Mouse (Mus musculus) liver, postnatal 0 days (tissue): Measurements from ENCODE around the gene Zfyve28. TPM values are rescaled to one million over a fixed set of nuclear protein-coding genes. Genes with fewer than 3 reads are reported as not detected.

Source experiments
- ATAC-seq: fragments of 200-750 bp; cut with Nextera tagmentation; 2 replicates; pipeline ENCODE4 v1.8.0; 2017; ENCODE audit warnings: mild to moderate bottlenecking, moderate library complexity
- DNase-seq: peaks from one replicate; pipeline ENCODE4 v3.0.0-alpha.2; 2016
- H3K27ac ChIP-seq: fragments of 300-500 bp; sonication (generic); 2 replicates; pipeline ENCODE4 v1.5.1; 2014; ENCODE audit warnings: antibody characterized with exemption, moderate library complexity, mild to moderate bottlenecking, low read depth
- H3K27me3 ChIP-seq: fragments of 300-500 bp; sonication (generic); 2 replicates; pipeline ENCODE4 v1.6.1; 2014; ENCODE audit warnings: low read length, control low read depth, mixed read lengths; ENCODE audit not compliant: insufficient read depth
- H3K36me3 ChIP-seq: fragments of 300-500 bp; sonication (generic); replicated peaks from 2 replicates; pipeline ENCODE4 v1.6.1; 2014; ENCODE audit warnings: mild to moderate bottlenecking, control low read depth, low read length, moderate library complexity, mixed read lengths; ENCODE audit not compliant: insufficient read depth
- H3K4me1 ChIP-seq: fragments of 300-500 bp; sonication (generic); 2 replicates; pipeline ENCODE4 v1.6.1; 2014; ENCODE audit warnings: antibody characterized with exemption, mild to moderate bottlenecking, control low read depth; ENCODE audit not compliant: insufficient read depth
- H3K4me2 ChIP-seq: fragments of 300-500 bp; sonication (generic); 2 replicates; pipeline ENCODE4 v1.6.1; 2014; ENCODE audit warnings: low read depth, mild to moderate bottlenecking, low read length, moderate library complexity, mixed read lengths
- H3K4me3 ChIP-seq: fragments of 300-500 bp; sonication (generic); 2 replicates; pipeline ENCODE4 v1.5.1; 2014; ENCODE audit warnings: low read depth, low read length
- H3K9ac ChIP-seq: fragments of 300-500 bp; sonication (generic); replicated peaks from 2 replicates; pipeline ENCODE4 v1.6.1; 2014; ENCODE audit warnings: mild to moderate bottlenecking, moderate library complexity
- H3K9me3 ChIP-seq: fragments of 300-500 bp; sonication (generic); 2 replicates; pipeline ENCODE4 v1.6.1; 2016; ENCODE audit warnings: mild to moderate bottlenecking, control low read depth, low read length, mixed read lengths
- CTCF ChIP-seq: sonication (generic); IDR thresholded peaks from 2 replicates; pipeline ENCODE4 v1.5.1; 2016; ENCODE audit warnings: antibody characterized with exemption, low read depth
- EP300 ChIP-seq: IDR thresholded peaks from 2 replicates; pipeline ENCODE4 v1.6.1; 2016; ENCODE audit warnings: antibody characterized with exemption, low read depth, mild to moderate bottlenecking
- WGBS: fragments of 180-500 bp; shearing (Covaris S2); extraction: QIAGEN DNeasy Blood & Tissue Kit; methylation state at CpG from one replicate; pipeline ENCODE4 v1.1.7; 2014; ENCODE audit not compliant: insufficient replicate concordance; 5-methylcytosine and 5-hydroxymethylcytosine counted together
- polyA plus RNA-seq: library from polyadenylated mRNA; unstranded; fragments of >200 nt; fragmentation: Nextera tagmentation; extraction: Ambion mirVana; gene quantifications from 2 replicates; pipeline ENCODE4 v1.2.1, GENCODE M21; 2015

Zfyve28 gene
- polyA plus RNA-seq, 1 experiment from 2014 or later: 0.14 TPM

- H3K27ac ChIP-seq: no peak overlapping the region
- H3K4me1 ChIP-seq: peaks cover 6% of the 10 kb centered on the region
- no peak overlapping the region for H3K9ac ChIP-seq
- no peak overlapping the region for H3K4me2 ChIP-seq
- no peaks in the 10 kb centered on the region for H3K36me3 ChIP-seq
- ATAC-seq: no peak
- TF ChIP-seq CTCF (no peak), EP300 (no peak)
- 31% methylated on average over 3 of the region's 3 CpGs for WGBS
- DNase-seq: no peak
- H3K4me3 ChIP-seq: no peak overlapping the region
- H3K9me3 ChIP-seq: no peaks in the 10 kb centered on the region
- H3K27me3 ChIP-seq: peaks cover 32% of the 10 kb centered on the region
Measured at GRCm38 (mm10) chr5:34284156-34284750, 4.0 kb downstream of the Zfyve28 start.

GRCm38 (mm10) chr5:34283355-34283754 is 4.9 kb downstream of the Zfyve28 start:
- no peak for ATAC-seq
- Histone ChIP-seq H3K4me3 (no peak overlapping the region), H3K27ac (no peak overlapping the region), H3K36me3 (no peaks in the 10 kb centered on the region), H3K27me3 (peaks cover 24% of the 10 kb centered on the region), H3K9me3 (no peaks in the 10 kb centered on the region), H3K9ac (no peak overlapping the region), H3K4me2 (no peak overlapping the region), H3K4me1 (peaks cover 6% of the 10 kb centered on the region)
- no peak for TF ChIP-seq CTCF
- no peak for TF ChIP-seq EP300
- WGBS: 72% methylated on average over 5 of the region's 5 CpGs
- DNase-seq: no peak

GRCm38 (mm10) chr5:34280976-34281375 is 7.3 kb downstream of the Zfyve28 start:
- TF ChIP-seq EP300 (no peak), CTCF (no peak)
- H3K4me3 ChIP-seq: no peak overlapping the region
- H3K9me3 ChIP-seq: no peaks in the 10 kb centered on the region
- no peak for DNase-seq
- 50% methylated on average over 7 of the region's 7 CpGs for WGBS
- no peaks in the 10 kb centered on the region for H3K4me1 ChIP-seq
- H3K9ac ChIP-seq: no peak overlapping the region
- H3K27me3 ChIP-seq: no peaks in the 10 kb centered on the region
- H3K36me3 ChIP-seq: no peaks in the 10 kb centered on the region
- no peak overlapping the region for H3K27ac ChIP-seq
- ATAC-seq: no peak
- no peak overlapping the region for H3K4me2 ChIP-seq

GRCm38 (mm10) chr5:34279214-34279613 is 9.0 kb downstream of the Zfyve28 start:
- ATAC-seq (no peak), DNase-seq (no peak)
- 78% methylated on average over 9 of the region's 9 CpGs for WGBS
- no peak overlapping the region for H3K9ac ChIP-seq
- no peaks in the 10 kb centered on the region for H3K9me3 ChIP-seq
- H3K4me1 ChIP-seq: no peaks in the 10 kb centered on the region
- no peaks in the 10 kb centered on the region for H3K36me3 ChIP-seq
- H3K27me3 ChIP-seq: no peaks in the 10 kb centered on the region
- H3K27ac ChIP-seq: no peak overlapping the region
- no peak overlapping the region for H3K4me2 ChIP-seq
- TF ChIP-seq EP300 (no peak), CTCF (no peak)
- H3K4me3 ChIP-seq: no peak overlapping the region

- Histone ChIP-seq H3K4me3 (no peak overlapping the region), H3K27me3 (no peaks in the 10 kb centered on the region), H3K36me3 (no peaks in the 10 kb centered on the region), H3K9me3 (no peaks in the 10 kb centered on the region), H3K4me1 (no peaks in the 10 kb centered on the region), H3K9ac (no peak overlapping the region), H3K27ac (no peak overlapping the region), H3K4me2 (no peak overlapping the region)
- ATAC-seq (no peak), DNase-seq (no peak)
- TF ChIP-seq CTCF (no peak), EP300 (no peak)
- 46% methylated on average over 4 of the region's 4 CpGs for WGBS
Measured at GRCm38 (mm10) chr5:34278058-34278457, 10.2 kb downstream of the Zfyve28 start.

- no peaks in the 10 kb centered on the region for H3K36me3 ChIP-seq
- H3K27me3 ChIP-seq: no peaks in the 10 kb centered on the region
- ATAC-seq: no peak
- DNase-seq: no peak
- no peaks in the 10 kb centered on the region for H3K4me1 ChIP-seq
- H3K9me3 ChIP-seq: no peaks in the 10 kb centered on the region
- no peak overlapping the region for H3K4me2 ChIP-seq
- WGBS: 66% methylated on average over 6 of the region's 6 CpGs
- no peak overlapping the region for H3K4me3 ChIP-seq
- H3K27ac ChIP-seq: no peak overlapping the region
- no peak for TF ChIP-seq CTCF
- TF ChIP-seq EP300: no peak
- H3K9ac ChIP-seq: no peak overlapping the region
Measured at GRCm38 (mm10) chr5:34276746-34277145, 11.5 kb downstream of the Zfyve28 start.

GRCm38 (mm10) chr5:34276191-34276590 is 12.1 kb downstream of the Zfyve28 start:
- DNase-seq: no peak
- 78% methylated on average over 7 of the region's 7 CpGs for WGBS
- H3K9ac ChIP-seq: no peak overlapping the region
- no peaks in the 10 kb centered on the region for H3K9me3 ChIP-seq
- H3K4me1 ChIP-seq: no peaks in the 10 kb centered on the region
- ATAC-seq: no peak
- no peak overlapping the region for H3K4me3 ChIP-seq
- H3K36me3 ChIP-seq: no peaks in the 10 kb centered on the region
- no peaks in the 10 kb centered on the region for H3K27me3 ChIP-seq
- H3K4me2 ChIP-seq: no peak overlapping the region
- no peak for TF ChIP-seq EP300
- no peak for TF ChIP-seq CTCF
- no peak overlapping the region for H3K27ac ChIP-seq
